Mouse (Mus musculus): ENCODE results near the gene Tanc1.

Tanc1 gene

GRCm38 (mm10) chr2:59651801-59652200, 40.0 kb downstream of the Tanc1 start:
- DNase-seq (ENCODE audit: extremely low spot score), result no peak

- DNase-seq (ENCODE audit: extremely low spot score), result no peak
These were observed 40.9 kb downstream of the Tanc1 start for GRCm38 (mm10) chr2:59652702-59653101.

GRCm38 (mm10) chr2:59653306-59654165, 41.7 kb downstream of the Tanc1 start:
- DNase-seq (ENCODE audit: extremely low spot score), result no peak

GRCm38 (mm10) chr2:59655471-59655870, 43.6 kb downstream of the Tanc1 start:
- no peak for DNase-seq (ENCODE audit: extremely low spot score)

DNA sequence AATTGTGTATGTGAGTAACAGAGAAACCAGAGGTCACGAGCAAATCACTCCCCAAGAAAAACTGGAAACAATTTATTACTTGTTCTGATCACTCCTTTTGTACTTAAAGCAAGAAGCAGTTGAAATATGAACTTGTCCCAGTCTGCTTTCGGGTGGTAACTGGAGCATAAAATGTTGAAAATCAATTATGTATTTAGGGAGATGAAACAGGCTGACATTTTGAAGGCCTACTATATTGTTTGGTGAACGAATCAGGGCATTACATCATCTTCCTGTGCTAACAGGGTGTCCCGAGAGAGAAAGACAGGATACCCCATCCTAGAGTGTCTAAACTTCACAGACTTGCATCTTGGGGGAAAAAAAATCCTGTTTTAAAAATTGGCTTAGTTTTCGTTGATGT, 44.8 kb downstream of the Tanc1 start:
- DNase-seq (ENCODE audit: extremely low spot score), result no peak

DNA sequence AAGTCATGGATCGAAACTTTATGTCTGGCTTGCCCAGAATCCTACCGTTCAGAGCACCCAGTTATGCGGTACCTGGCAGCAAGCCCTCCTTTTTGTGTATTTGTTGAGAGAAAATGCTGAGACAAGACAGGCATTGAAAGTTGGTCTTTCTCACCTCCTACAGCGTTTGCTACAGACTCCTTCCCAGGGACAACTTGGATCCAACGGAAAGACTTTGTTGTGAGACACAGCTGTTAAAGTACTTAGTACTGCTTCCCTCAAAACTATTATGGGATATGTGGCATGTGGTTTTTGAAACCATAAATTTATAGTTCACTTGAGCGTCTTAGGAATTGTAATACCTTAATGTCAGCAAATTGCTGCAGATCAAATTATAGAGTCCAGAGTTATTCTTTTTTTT, 47.8 kb downstream of the Tanc1 start:
- no peak for DNase-seq (ENCODE audit: extremely low spot score)

- no peak for DNase-seq (ENCODE audit: extremely low spot score)
These were observed 49.3 kb downstream of the Tanc1 start for GRCm38 (mm10) chr2:59660891-59661805.

GRCm38 (mm10) chr2:59664803-59665567, 53.1 kb downstream of the Tanc1 start:
- DNase-seq (ENCODE audit: extremely low spot score), result no peak

DNA sequence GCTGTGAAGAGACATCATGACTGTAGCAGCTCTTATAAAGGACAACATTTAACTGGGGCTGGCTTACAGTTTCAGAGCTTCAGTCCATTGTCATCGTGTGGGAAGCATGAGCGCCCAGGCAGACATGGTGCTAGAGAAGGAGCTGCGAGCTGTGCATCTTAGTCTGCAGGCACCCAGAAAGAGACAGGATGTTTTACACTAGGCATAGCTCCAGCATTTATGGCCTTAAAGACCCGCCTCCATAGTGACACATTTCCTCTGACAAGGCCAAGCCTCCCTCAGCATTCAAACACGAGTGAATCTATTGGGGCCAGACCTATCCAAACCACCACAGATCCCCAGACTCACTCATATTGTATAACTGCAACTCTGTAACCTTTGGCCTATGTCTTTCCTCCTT, 54.7 kb downstream of the Tanc1 start:
- no peak for DNase-seq (ENCODE audit: extremely low spot score)

DNA sequence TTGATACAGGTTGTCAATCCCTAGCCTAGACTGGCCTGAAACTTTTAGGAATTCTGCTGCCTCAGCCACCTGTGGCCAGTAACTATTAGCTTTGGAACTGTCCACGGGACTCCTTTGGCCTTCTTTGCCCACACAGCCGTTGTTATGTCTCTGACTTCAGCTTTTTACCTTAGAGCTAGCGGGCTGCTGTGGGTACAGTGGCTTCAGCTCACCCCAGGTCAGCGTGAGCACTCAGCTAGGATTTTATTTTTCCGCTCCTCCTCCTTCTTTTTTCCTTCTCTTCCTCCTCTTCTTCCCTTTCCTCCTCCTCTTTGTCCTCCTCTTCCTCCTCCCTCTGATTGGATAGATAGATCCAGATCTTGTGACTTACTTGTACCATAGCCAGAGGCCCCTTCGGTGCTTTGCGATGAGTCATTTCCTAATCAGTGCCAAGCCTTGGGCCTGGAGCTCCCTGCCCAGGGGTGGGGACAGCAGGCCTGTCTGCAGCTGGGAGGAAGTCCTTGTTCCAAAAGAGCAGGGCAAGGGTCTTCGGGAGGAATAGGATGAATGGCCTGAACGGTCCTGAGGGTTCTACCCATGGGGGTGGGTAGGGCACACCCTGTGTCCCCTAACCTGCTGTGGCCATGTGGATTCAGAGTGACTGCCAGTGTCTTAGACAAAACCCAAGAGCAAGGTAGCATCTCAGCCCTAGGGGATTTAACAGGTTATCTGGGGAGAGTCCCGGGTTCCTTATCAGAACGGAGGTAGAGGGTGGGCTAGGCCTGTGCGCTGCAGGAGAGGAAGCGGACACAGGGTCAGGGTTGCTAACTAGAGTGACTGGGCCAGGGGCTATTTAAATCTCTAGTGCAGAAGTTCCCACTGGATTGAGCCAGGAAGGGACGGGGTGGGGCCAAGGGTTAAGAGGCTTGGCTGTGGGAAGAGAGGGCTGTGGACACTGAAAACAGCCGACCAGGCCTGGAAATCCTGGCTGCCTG, 58.5 kb downstream of the Tanc1 start:
- DNase-seq (ENCODE audit: extremely low spot score), result no peak

DNA sequence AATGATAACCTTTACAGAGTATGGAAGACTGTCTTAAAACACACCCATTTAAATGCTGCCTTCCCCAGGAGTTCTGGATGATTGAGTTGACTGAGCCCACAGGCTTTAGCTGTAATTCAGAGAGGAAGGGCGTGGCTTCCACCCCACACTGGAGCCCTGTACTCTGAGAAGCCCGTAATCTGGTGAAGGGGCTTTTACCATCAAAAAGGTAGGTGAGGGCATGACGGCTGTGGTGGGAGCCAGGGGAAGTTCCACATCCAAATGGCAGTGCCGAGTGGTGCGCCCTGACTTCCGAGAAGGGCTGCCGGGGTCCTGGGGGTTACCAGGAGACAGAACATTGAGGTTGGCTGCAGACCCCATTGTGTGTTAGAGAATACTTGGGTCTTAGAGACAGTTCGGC, 59.8 kb downstream of the Tanc1 start:
- DNase-seq (ENCODE audit: extremely low spot score), result no peak

- no peak for DNase-seq (ENCODE audit: extremely low spot score)
These were observed 60.2 kb downstream of the Tanc1 start for GRCm38 (mm10) chr2:59672086-59672485.

DNA sequence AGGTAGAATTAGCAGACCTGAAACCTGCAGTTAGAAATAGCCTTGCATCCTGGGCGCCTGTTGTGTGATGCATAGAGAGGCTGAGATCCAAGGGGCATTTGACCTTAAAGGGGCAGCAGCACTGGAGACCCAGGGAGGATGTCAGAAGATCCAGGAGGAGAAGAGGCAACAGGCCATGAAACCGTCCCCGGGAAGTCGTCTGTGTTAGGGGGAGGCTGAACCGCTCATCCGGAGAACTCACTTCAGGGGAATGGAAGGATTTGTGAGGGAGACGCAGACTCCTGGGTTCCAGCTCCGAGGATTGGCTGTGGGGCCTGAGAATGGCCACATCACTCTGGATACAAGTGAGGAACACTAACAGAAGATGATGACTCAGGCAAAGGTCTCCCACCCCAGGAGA, 60.8 kb downstream of the Tanc1 start:
- no peak for DNase-seq (ENCODE audit: extremely low spot score)

DNA sequence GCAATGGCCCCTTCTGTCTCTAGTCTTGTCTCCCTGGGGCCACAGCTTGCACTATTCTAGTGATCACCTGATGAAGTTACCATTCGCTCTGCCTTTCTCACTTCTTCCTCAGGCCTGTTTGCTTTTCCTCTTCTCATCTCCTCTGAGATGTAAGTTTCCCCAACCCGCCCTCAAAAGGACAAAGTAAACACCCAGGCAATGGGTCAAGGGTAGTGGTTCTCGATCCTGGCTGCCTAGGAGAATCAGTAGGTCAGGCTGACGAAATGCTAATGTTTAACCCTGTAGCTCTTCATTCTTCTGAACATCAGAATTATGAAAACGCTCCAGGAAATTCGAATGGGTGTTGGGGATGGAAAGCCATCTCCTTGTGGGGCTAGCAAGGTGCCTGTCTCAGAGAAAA, 61.5 kb downstream of the Tanc1 start:
- no peak for DNase-seq (ENCODE audit: extremely low spot score)

DNA sequence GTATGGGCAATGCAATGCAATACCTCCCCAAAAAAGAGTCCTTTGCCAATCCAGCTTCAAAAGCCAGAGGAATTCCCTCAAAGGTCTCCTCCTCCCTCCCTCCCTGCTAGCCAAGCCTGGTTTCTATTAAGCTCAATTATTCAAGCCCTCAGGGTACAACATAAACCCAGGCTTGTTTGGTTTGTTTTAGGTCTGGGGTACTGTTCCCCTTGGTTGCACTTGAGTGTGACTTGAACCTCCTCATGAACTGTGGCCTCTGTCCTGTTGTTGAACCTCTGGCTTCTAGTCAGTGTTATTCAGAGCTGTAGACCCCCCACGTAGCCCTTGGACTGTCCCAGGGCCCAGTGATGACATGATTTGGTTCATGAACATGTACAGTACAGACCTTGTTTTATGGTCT, 62.0 kb downstream of the Tanc1 start:
- DNase-seq (ENCODE audit: extremely low spot score), result peak; percentile 46

DNA sequence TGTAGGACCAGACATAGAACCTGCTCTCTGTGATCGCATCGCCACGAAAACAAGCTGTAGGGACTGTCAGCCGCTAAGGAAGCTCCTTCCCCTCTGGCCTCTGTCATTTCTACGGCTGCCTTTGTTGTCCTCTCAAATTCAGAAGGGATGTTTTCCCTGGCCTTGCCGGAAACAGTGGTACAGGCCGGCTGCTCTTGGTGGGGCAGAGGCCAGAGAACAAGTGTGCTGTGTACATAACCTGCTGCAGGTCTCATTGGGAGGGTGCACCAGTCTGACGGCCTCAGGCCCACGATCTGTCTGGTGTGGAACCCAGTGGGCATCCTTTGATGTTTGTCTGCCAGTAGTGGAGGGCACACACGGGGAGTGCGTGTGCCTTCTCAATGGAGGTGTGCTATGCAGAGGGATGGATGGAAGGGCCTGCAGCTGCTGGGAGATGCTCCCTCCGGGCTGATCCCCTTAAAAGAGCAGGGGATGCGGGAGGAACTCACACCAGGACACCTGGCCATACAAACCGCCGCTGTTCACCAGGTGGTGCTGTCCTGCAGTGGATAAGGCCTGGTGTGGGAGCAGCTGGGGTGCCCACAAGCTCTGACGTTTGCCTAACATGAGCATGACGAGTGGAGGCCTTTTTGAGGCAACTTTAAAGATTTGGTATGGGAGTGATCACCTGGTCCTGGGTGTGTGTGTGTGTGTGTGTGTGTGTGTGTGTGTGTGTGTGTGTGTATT, 63.6 kb downstream of the Tanc1 start:
- DNase-seq (ENCODE audit: extremely low spot score), result no peak

DNA sequence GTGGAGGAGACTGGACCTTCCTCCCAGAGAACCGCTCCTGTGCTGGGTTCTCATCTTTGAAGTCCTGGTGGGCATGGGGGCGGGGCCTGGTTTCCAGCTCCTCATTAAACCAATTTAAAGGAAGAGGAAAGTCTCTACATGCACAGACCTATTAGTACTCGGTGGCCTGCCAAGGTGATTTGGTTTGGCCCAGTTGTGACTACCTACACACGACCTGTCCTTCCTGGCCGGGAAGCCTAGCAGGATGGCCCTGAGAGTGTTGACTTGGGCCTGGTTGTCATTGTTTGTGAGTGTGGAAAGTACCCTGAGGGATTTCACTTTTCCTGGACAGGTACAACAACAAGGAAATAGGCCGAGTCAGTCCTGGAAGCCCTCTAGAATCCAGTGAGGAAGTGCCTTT, 64.2 kb downstream of the Tanc1 start:
- no peak for DNase-seq (ENCODE audit: extremely low spot score)

DNA sequence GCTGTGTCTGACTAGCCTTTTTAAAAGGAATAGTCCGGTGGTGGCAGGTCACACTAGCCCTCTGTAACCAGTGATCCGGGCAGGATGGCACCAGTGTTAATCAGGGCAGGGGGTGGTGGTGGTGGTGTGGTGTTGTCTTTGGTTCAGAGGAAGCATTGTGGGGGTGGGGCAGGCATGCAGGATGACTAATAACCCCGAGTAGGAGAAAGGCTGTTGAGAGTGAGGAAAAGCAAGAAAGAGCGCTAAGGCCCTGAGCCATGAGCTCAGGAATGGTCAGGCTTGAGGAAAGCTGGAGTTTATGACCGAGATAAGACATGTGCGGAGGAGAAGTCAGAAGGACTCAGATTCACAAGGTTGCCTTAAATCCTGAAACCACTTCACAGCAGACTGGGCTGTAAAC, 64.6 kb downstream of the Tanc1 start:
- DNase-seq (ENCODE audit: extremely low spot score), result no peak

GRCm38 (mm10) chr2:59679424-59680020, 67.7 kb downstream of the Tanc1 start:
- DNase-seq (ENCODE audit: extremely low spot score), result no peak

GRCm38 (mm10) chr2:59680736-59681135, 68.9 kb downstream of the Tanc1 start:
- DNase-seq (ENCODE audit: extremely low spot score), result no peak
